Mouse (Mus musculus): ENCODE results near the gene Zdhhc14. TPM values are rescaled to one million over a fixed set of nuclear protein-coding genes. Genes with fewer than 3 reads are reported as not detected.

Zdhhc14 gene
- polyA plus RNA-seq, 1 experiment from 2014 or later = 1.4 TPM

DNA sequence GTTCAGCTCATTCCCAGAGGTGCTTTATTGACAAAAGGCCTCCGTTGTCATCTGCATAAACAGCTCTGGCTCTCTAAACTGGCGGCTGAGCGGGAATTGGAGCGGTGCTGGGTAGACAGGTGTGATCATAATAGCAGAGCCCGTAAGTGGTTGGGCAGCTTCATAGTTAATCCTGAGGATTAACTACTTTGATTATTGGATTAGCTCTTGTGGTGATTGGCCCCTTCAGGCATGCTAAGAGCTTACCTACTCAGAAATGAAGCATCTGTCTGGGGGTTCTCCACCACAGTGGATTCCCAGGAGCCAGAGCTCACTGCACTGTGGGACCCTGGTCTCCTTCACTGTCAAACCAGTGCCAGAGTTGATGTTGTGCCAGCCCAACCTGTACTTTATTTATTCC lies 102.7 kb downstream of the Zdhhc14 start:
- no peak overlapping the region for H3K27ac ChIP-seq (ENCODE audit: low read depth, low read length)
- no peak overlapping the region for H3K4me3 ChIP-seq (ENCODE audit: low read depth, low read length)
- ATAC-seq = no peak
- no peaks in the 10 kb centered on the region for H3K36me3 ChIP-seq (ENCODE audit: control insufficient read depth, insufficient read depth)
- TF ChIP-seq CTCF (IDR thresholded peaks at IDR 0.05; ENCODE audit: low read depth) = no peak
- H3K4me1 ChIP-seq (replicated peaks; ENCODE audit: control insufficient read depth, insufficient read depth, low read length) = no peaks in the 10 kb centered on the region
- no peak overlapping the region for H3K9ac ChIP-seq (ENCODE audit: low read depth, low read length)
- H3K9me3 ChIP-seq (ENCODE audit: control insufficient read depth) = no peaks in the 10 kb centered on the region
- no peaks in the 10 kb centered on the region for H3K27me3 ChIP-seq (replicated peaks; ENCODE audit: control insufficient read depth, insufficient read depth, low read length)
- 39% methylated on average over 5 of the region's 5 CpGs for WGBS
- no peak overlapping the region for H3K4me2 ChIP-seq (replicated peaks; ENCODE audit: low read depth)

- Histone ChIP-seq H3K4me3 (ENCODE audit: low read depth, low read length) (no peak overlapping the region), H3K27me3 (replicated peaks; ENCODE audit: control insufficient read depth, insufficient read depth, low read length) (no peaks in the 10 kb centered on the region), H3K9ac (ENCODE audit: low read depth, low read length) (no peak overlapping the region), H3K4me2 (replicated peaks; ENCODE audit: low read depth) (no peak overlapping the region), H3K27ac (ENCODE audit: low read depth, low read length) (no peak overlapping the region), H3K9me3 (ENCODE audit: control insufficient read depth) (no peaks in the 10 kb centered on the region), H3K36me3 (ENCODE audit: control insufficient read depth, insufficient read depth) (no peaks in the 10 kb centered on the region), H3K4me1 (replicated peaks; ENCODE audit: control insufficient read depth, insufficient read depth, low read length) (no peaks in the 10 kb centered on the region)
- 41% methylated on average over 3 of the region's 3 CpGs for WGBS
- ATAC-seq = no peak
- TF ChIP-seq CTCF (IDR thresholded peaks at IDR 0.05; ENCODE audit: low read depth) = no peak
Observed at GRCm38 (mm10) chr17:5596490-5596889, 104.1 kb downstream of the Zdhhc14 start.

DNA sequence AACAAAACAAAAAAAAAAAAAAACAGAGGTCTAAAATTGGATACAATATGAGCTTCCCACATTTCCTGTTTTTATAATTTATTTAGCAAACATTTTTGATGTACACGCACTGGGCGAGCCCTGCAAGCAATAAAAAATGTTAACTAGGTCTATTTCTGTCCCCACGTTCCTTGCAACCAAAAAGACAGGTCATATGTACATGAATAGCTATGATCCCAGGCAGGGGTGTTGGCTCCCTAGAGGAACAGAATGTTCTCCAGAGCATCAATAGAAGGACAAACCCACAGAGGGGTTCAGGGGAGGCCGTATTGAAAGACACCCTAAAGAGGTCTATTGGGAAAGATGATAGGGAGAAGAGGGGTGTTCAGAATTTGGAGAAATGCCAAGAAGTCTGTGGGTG lies 106.6 kb downstream of the Zdhhc14 start:
- no peak for TF ChIP-seq CTCF (IDR thresholded peaks at IDR 0.05; ENCODE audit: low read depth)
- no peaks in the 10 kb centered on the region for H3K27me3 ChIP-seq (replicated peaks; ENCODE audit: control insufficient read depth, insufficient read depth, low read length)
- WGBS = 58% methylated on average over 4 of the region's 4 CpGs
- no peaks in the 10 kb centered on the region for H3K9me3 ChIP-seq (ENCODE audit: control insufficient read depth)
- no peaks in the 10 kb centered on the region for H3K4me1 ChIP-seq (replicated peaks; ENCODE audit: control insufficient read depth, insufficient read depth, low read length)
- no peak overlapping the region for H3K9ac ChIP-seq (ENCODE audit: low read depth, low read length)
- no peaks in the 10 kb centered on the region for H3K36me3 ChIP-seq (ENCODE audit: control insufficient read depth, insufficient read depth)
- no peak overlapping the region for H3K4me3 ChIP-seq (ENCODE audit: low read depth, low read length)
- no peak for ATAC-seq
- no peak overlapping the region for H3K27ac ChIP-seq (ENCODE audit: low read depth, low read length)
- H3K4me2 ChIP-seq (replicated peaks; ENCODE audit: low read depth) = no peak overlapping the region

DNA sequence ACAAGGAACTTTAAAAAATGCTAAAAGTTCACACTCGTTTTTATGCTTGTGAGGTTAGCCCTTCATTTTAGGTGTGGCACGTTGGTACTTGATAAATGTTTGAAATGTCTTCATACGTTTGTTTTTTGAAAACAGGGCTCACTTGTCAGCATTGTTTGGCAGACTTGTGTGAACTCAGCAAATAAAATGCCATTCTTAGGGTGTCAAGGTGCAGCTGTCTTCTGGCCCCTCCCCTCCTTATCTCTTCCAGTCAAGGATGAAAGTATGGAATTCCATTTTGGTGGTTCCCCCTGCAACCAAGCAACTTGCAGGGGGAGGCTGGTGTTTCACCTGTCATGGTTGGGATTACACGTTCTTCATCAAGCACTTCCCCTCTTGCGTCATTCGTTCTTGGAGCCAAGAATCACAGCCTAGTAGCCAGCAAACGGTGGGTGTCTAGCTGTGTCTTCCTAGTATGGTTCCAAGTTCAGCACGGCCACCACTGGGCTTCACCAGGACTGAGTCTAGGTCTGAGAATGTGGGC lies 108.2 kb downstream of the Zdhhc14 start:
- Histone ChIP-seq H3K4me3 (ENCODE audit: low read depth, low read length) (no peak overlapping the region), H3K36me3 (ENCODE audit: control insufficient read depth, insufficient read depth) (no peaks in the 10 kb centered on the region), H3K27ac (ENCODE audit: low read depth, low read length) (no peak overlapping the region), H3K9ac (ENCODE audit: low read depth, low read length) (no peak overlapping the region), H3K4me2 (replicated peaks; ENCODE audit: low read depth) (no peak overlapping the region), H3K4me1 (replicated peaks; ENCODE audit: control insufficient read depth, insufficient read depth, low read length) (no peaks in the 10 kb centered on the region), H3K9me3 (ENCODE audit: control insufficient read depth) (no peaks in the 10 kb centered on the region), H3K27me3 (replicated peaks; ENCODE audit: control insufficient read depth, insufficient read depth, low read length) (no peaks in the 10 kb centered on the region)
- no peak for TF ChIP-seq CTCF (IDR thresholded peaks at IDR 0.05; ENCODE audit: low read depth)
- ATAC-seq = no peak
- WGBS = 56% methylated on average over 8 of the region's 8 CpGs

DNA sequence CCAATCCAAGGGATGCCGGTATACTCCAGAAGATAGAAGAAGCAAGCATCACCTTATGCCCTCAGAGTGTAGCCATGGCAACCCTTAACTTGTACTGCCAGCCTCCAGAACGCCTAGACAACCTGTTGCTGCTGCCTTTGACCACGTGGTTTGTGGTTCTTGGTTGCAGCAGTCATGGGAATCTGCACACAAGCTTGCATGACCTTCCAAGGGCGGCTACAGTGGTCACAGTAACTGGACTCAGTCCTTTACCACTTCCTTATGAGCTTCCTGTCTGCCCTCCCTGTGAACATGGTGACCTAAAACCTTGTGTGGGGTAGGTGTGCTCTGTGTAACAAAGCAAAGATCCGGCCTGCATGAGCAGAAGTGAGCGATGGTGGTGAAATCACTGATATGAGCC lies 109.6 kb downstream of the Zdhhc14 start:
- Histone ChIP-seq H3K27ac (ENCODE audit: low read depth, low read length) (no peak overlapping the region), H3K9me3 (ENCODE audit: control insufficient read depth) (no peaks in the 10 kb centered on the region), H3K4me3 (ENCODE audit: low read depth, low read length) (no peak overlapping the region), H3K4me2 (replicated peaks; ENCODE audit: low read depth) (no peak overlapping the region), H3K9ac (ENCODE audit: low read depth, low read length) (no peak overlapping the region), H3K4me1 (replicated peaks; ENCODE audit: control insufficient read depth, insufficient read depth, low read length) (peaks cover 3% of the 10 kb centered on the region; the same call in 1 of the 2 replicates), H3K27me3 (replicated peaks; ENCODE audit: control insufficient read depth, insufficient read depth, low read length) (no peaks in the 10 kb centered on the region), H3K36me3 (ENCODE audit: control insufficient read depth, insufficient read depth) (no peaks in the 10 kb centered on the region)
- TF ChIP-seq CTCF (IDR thresholded peaks at IDR 0.05; ENCODE audit: low read depth) = no peak
- WGBS = 67% methylated on average over 6 of the region's 6 CpGs
- ATAC-seq = no peak

DNA sequence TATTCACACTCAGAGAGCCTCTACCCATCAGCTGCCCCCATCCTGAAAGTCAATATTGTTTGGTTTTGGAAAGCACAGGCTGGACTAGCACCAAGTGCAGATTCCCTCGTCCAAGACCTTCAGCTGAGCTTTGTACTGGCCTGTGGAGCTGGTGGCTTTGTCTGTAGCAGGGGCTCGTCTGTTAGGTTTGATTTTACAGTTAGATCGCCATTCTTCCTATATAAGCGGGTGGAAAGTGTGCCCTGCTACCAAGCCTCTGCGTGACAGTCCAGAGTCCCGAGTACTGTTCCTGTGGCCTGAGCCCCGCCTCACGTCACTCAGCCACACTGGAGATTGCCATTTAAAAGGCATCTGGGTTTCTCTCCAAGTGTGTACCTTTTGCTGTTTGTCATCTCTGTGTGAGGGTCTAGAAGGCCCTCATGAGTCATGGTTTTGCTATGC lies 113.8 kb downstream of the Zdhhc14 start:
- no peak for ATAC-seq
- Histone ChIP-seq H3K4me3 (ENCODE audit: low read depth, low read length) (no peak overlapping the region), H3K4me2 (replicated peaks; ENCODE audit: low read depth) (0 out of 2 replicates have a peak overlapping the region, but pooled peaks have one; percentile 24), H3K9me3 (ENCODE audit: control insufficient read depth) (no peaks in the 10 kb centered on the region), H3K27ac (ENCODE audit: low read depth, low read length) (no peak overlapping the region), H3K36me3 (ENCODE audit: control insufficient read depth, insufficient read depth) (no peaks in the 10 kb centered on the region), H3K4me1 (replicated peaks; ENCODE audit: control insufficient read depth, insufficient read depth, low read length) (peaks cover 3% of the 10 kb centered on the region; the same call in 1 of the 2 replicates), H3K27me3 (replicated peaks; ENCODE audit: control insufficient read depth, insufficient read depth, low read length) (no peaks in the 10 kb centered on the region), H3K9ac (ENCODE audit: low read depth, low read length) (no peak overlapping the region)
- TF ChIP-seq CTCF (IDR thresholded peaks at IDR 0.05; ENCODE audit: low read depth) = no peak
- 55% methylated on average over 8 of the region's 8 CpGs for WGBS

- no peak overlapping the region for H3K27ac ChIP-seq (ENCODE audit: low read depth, low read length)
- no peaks in the 10 kb centered on the region for H3K36me3 ChIP-seq (ENCODE audit: control insufficient read depth, insufficient read depth)
- H3K27me3 ChIP-seq (replicated peaks; ENCODE audit: control insufficient read depth, insufficient read depth, low read length) = no peaks in the 10 kb centered on the region
- no peaks in the 10 kb centered on the region for H3K9me3 ChIP-seq (ENCODE audit: control insufficient read depth)
- no peak overlapping the region for H3K4me3 ChIP-seq (ENCODE audit: low read depth, low read length)
- H3K4me2 ChIP-seq (replicated peaks; ENCODE audit: low read depth) = no peak overlapping the region
- peaks cover 3% of the 10 kb centered on the region; the same call in 1 of the 2 replicates for H3K4me1 ChIP-seq (replicated peaks; ENCODE audit: control insufficient read depth, insufficient read depth, low read length)
- ATAC-seq = no peak
- no peak overlapping the region for H3K9ac ChIP-seq (ENCODE audit: low read depth, low read length)
- WGBS = 86% methylated on average over 7 of the region's 7 CpGs
- TF ChIP-seq CTCF (IDR thresholded peaks at IDR 0.05; ENCODE audit: low read depth) = no peak
Observed at GRCm38 (mm10) chr17:5607352-5607751, 115.0 kb downstream of the Zdhhc14 start.
